Mouse (Mus musculus): ENCODE measurements at regions not wholly inside any gene's neighbourhood (a gene's known extent, or its start where the extent isn't known, plus 50 kb on each side); places are given as distances from the start of the nearest gene placed in this dataset.

DNA sequence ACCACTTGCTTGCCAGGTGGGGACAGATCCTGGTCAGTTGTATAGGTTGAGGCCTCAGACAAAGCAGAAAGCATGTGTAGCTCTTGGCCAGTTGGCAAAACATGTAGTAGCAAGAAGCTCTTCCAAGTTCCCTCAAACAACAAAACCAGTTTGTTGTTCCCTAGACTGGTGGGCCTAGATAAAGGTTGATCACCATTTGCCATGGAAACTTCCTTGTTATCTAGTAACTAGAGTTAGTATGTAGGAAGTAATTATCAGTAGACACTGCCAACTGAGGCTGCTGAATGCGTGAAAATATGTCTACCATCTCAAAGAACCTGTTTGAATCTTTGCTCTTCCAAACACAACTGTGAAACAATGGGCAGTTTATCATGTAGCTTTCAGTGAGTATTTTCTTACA, 1098.7 kb downstream of the Pcdh18 start:
- H3K4me1 ChIP-seq, result no peaks in the 10 kb centered on the region
- no peaks in the 10 kb centered on the region for H3K36me3 ChIP-seq (replicated peaks; ENCODE audit: low read length)
- no peak overlapping the region for H3K4me3 ChIP-seq (replicated peaks)
- no peak for TF ChIP-seq GATA1 (IDR thresholded peaks at IDR 0.05; ENCODE audit: borderline replicate concordance, low read length)
- TF ChIP-seq FLI1 (IDR thresholded peaks at IDR 0.05; ENCODE audit: low read length), result no peak
- no peaks in the 10 kb centered on the region for H3K9me3 ChIP-seq
- no peaks in the 10 kb centered on the region for H3K27me3 ChIP-seq (replicated peaks)

DNA sequence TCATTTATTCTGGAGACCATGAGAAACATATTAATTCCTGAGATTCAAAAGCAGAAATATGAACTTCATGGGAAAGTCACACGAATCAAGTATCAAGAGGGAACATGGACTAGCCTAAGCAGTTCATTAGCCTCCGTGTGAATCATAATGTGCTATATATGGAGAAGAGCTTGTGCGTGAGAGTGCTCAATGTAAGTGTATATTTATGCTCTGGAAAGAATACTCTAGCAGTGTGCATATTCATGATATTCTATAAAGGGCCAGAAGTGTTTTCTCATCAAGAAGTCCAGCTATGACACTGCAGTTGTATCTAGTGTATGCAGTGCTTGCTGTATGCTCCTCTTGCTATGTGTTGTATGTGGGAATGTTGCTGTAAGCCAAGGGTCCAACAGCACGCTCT, 1102.0 kb downstream of the Pcdh18 start:
- H3K4me3 ChIP-seq (replicated peaks), result no peak overlapping the region
- no peaks in the 10 kb centered on the region for H3K27me3 ChIP-seq (replicated peaks)
- TF ChIP-seq FLI1 (IDR thresholded peaks at IDR 0.05; ENCODE audit: low read length), result no peak
- no peak for TF ChIP-seq GATA1 (IDR thresholded peaks at IDR 0.05; ENCODE audit: borderline replicate concordance, low read length)
- no peaks in the 10 kb centered on the region for H3K4me1 ChIP-seq
- no peaks in the 10 kb centered on the region for H3K36me3 ChIP-seq (replicated peaks; ENCODE audit: low read length)
- no peaks in the 10 kb centered on the region for H3K9me3 ChIP-seq

DNA sequence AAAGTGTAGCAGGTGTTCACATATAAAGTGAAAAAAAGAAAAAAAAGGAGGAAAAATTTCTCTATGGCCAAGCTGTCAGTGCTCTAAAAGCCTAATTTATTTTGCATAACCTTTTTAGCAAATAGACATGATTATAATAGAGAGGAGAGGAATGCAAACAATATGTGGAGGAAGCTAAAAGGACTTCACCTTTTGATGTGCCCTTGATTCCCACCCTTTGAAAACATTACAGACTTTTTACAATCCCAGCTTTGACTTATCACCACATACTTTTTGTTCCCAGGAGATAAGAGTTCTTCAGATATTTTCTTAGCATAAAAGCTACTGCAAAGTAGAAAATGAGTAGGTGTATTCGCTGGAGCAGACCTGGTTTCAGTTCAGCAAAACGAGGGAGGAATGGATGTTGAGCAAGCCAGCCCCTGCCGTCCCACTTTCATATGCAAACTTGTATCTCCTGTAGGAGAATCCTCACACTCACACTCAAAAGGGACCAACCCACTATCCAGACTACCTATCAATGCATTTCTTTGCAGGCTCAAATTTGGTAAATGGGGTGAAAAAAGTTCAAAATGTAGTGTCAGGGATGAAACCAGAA, 1125.1 kb downstream of the Pcdh18 start:
- H3K36me3 ChIP-seq (replicated peaks; ENCODE audit: low read length), result no peaks in the 10 kb centered on the region
- H3K4me1 ChIP-seq, result no peaks in the 10 kb centered on the region
- TF ChIP-seq FLI1 (IDR thresholded peaks at IDR 0.05; ENCODE audit: low read length), result no peak
- TF ChIP-seq GATA1 (IDR thresholded peaks at IDR 0.05; ENCODE audit: borderline replicate concordance, low read length), result no peak
- H3K27me3 ChIP-seq (replicated peaks), result no peaks in the 10 kb centered on the region
- H3K9me3 ChIP-seq, result no peaks in the 10 kb centered on the region
- no peak overlapping the region for H3K4me3 ChIP-seq (replicated peaks)

DNA sequence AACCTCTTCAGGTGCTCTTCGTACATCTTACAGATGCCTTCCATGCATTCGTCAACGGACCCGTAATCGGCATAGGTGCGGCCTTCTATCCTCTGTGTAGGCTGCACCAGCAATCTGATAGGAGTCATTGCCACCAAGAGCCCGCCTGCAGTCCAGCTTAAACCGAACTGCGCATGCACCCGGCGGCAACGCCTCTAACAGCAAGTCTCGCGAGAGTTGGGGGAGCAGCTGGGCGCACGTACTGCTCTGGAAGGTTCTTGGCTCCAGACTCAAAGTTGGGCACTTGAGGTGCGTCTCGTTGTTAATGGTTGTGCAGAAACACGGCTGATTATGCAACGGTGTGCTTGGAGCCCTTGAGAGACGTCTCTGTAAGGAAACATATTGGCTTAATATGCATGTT, 1148.2 kb downstream of the Pcdh18 start:
- no peaks in the 10 kb centered on the region for H3K4me1 ChIP-seq
- H3K9me3 ChIP-seq, result peaks cover 4% of the 10 kb centered on the region; the same call in 1 of the 2 replicates
- no peak overlapping the region for H3K4me3 ChIP-seq (replicated peaks)
- no peaks in the 10 kb centered on the region for H3K27me3 ChIP-seq (replicated peaks)
- TF ChIP-seq FLI1 (IDR thresholded peaks at IDR 0.05; ENCODE audit: low read length), result no peak
- TF ChIP-seq GATA1 (IDR thresholded peaks at IDR 0.05; ENCODE audit: borderline replicate concordance, low read length), result no peak
- no peaks in the 10 kb centered on the region for H3K36me3 ChIP-seq (replicated peaks; ENCODE audit: low read length)

DNA sequence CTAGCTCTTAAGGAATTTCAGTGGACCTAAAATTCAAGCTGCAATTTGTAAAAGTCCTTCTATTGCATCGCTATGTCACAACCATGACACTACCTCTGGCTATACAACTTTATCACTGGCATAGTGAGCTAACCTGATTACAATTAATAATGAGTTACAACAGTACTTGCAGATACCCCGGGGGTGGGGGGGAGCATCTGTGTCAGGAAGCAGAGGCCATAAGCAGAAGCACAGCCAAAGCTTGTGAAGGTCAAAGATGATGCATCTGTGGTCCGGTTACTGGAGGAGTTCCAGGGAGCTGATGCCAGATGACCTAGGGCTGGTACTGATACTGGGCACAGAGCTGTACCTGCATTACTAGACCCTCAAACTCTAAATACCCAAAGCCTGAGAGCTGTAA, 1152.3 kb downstream of the Pcdh18 start:
- Histone ChIP-seq H3K36me3 (replicated peaks; ENCODE audit: low read length) (no peaks in the 10 kb centered on the region), H3K4me3 (replicated peaks) (no peak overlapping the region), H3K9me3 (peaks cover 4% of the 10 kb centered on the region; the same call in 1 of the 2 replicates), H3K4me1 (no peaks in the 10 kb centered on the region), H3K27me3 (replicated peaks) (no peaks in the 10 kb centered on the region)
- TF ChIP-seq FLI1 (IDR thresholded peaks at IDR 0.05; ENCODE audit: low read length), result no peak
- TF ChIP-seq GATA1 (IDR thresholded peaks at IDR 0.05; ENCODE audit: borderline replicate concordance, low read length), result no peak

DNA sequence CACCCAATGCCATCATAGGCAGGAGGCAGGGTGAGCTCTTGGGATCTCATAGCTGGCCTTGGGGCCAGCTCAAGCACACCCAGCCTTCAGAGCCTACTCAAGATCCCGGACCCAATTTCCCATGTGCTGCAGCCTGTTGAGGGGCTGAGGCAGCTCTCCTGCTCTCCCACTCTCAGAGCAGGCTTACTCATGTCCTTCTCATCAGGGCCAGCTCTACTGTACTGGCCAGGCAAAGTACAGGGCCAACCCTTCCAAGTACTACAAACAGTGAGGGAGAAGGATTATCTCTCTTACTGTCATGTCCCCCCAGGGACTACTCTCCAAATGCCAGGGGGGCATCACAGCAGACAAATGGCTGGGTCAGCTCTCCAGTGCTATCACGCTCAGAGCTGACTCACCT, 1169.8 kb downstream of the Pcdh18 start:
- peak overlapping the region; percentile 53 for H3K4me3 ChIP-seq (replicated peaks)

DNA sequence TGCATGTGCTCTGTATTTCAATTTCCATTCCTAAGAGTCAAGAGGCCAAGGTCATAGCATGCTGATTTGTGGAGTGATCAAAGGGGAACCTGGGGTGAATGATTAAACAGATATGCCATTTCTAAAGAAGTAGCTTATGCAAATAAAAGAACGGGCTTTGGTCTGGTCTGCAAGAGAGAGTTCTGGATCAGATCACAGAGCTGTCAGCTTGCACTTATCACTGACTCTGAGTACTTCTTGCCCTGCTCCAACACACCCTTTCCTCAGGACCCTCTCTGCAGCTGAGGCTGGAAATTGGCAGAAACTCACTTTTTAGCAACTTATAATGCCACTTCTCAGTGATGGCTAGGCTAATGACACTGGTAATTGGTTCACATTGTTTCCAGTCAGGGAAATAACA, 1171.0 kb downstream of the Pcdh18 start:
- Histone ChIP-seq H3K4me3 (replicated peaks) (no peak overlapping the region), H3K27me3 (replicated peaks) (no peaks in the 10 kb centered on the region), H3K9me3 (peaks cover 4% of the 10 kb centered on the region; the same call in 1 of the 2 replicates), H3K36me3 (replicated peaks; ENCODE audit: low read length) (no peaks in the 10 kb centered on the region), H3K4me1 (no peaks in the 10 kb centered on the region)
- TF ChIP-seq FLI1 (IDR thresholded peaks at IDR 0.05; ENCODE audit: low read length) (no peak), GATA1 (IDR thresholded peaks at IDR 0.05; ENCODE audit: borderline replicate concordance, low read length) (no peak)

More for the DNA sequence above, 1169.8 kb downstream of the Pcdh18 start:
- Histone ChIP-seq H3K4me1 (no peaks in the 10 kb centered on the region), H3K9me3 (peaks cover 4% of the 10 kb centered on the region; the same call in 1 of the 2 replicates), H3K36me3 (replicated peaks; ENCODE audit: low read length) (no peaks in the 10 kb centered on the region), H3K27me3 (replicated peaks) (no peaks in the 10 kb centered on the region)
- TF ChIP-seq GATA1 (IDR thresholded peaks at IDR 0.05; ENCODE audit: borderline replicate concordance, low read length) (no peak), FLI1 (IDR thresholded peaks at IDR 0.05; ENCODE audit: low read length) (no peak)

DNA sequence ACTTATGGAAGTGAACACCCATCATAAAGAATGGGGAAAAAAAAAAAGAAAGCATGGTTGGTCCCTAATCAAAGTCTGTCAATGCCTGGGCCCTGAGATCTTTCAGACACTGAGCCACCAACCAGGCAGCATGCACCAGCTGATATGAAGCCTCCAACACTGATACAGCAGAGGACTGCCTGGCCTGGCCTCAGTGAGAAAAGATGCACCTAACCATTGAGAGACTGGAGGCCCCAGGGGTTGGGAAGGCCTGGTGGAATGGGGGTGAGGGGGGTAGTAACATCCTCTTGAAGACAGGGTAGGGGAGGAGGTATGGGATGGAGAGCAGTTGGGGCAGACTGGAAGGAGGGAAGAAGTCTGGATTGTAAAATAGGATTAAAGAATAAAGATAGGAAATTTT, 1172.8 kb downstream of the Pcdh18 start:
- Histone ChIP-seq H3K9me3 (peaks cover 4% of the 10 kb centered on the region; the same call in 1 of the 2 replicates), H3K27me3 (replicated peaks) (no peaks in the 10 kb centered on the region), H3K36me3 (replicated peaks; ENCODE audit: low read length) (no peaks in the 10 kb centered on the region), H3K4me3 (replicated peaks) (no peak overlapping the region), H3K4me1 (no peaks in the 10 kb centered on the region)
- no peak for TF ChIP-seq FLI1 (IDR thresholded peaks at IDR 0.05; ENCODE audit: low read length)
- no peak for TF ChIP-seq GATA1 (IDR thresholded peaks at IDR 0.05; ENCODE audit: borderline replicate concordance, low read length)

DNA sequence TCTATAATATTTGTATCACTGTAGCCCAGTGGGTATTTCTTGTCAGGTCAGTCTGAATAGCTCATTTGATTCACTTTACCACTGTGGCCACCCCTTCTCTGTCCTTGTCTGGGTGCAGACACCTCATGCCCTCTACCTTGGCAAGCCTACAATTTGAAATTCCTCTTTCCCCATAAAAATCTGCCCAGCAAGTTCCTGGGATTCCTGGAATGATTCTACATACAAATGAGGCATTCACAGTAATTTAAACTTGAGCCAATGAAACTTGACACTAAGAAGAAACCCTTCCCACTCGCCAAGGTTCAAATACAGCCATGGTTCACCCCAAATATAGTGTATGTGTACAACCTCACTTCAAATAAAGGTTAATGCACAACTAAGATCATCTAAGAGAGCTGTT, 1174.6 kb downstream of the Pcdh18 start:
- Histone ChIP-seq H3K36me3 (replicated peaks; ENCODE audit: low read length) (no peaks in the 10 kb centered on the region), H3K27me3 (replicated peaks) (no peaks in the 10 kb centered on the region), H3K4me1 (no peaks in the 10 kb centered on the region), H3K9me3 (no peaks in the 10 kb centered on the region), H3K4me3 (replicated peaks) (no peak overlapping the region)
- TF ChIP-seq GATA1 (IDR thresholded peaks at IDR 0.05; ENCODE audit: borderline replicate concordance, low read length), result no peak
- TF ChIP-seq FLI1 (IDR thresholded peaks at IDR 0.05; ENCODE audit: low read length), result no peak

DNA sequence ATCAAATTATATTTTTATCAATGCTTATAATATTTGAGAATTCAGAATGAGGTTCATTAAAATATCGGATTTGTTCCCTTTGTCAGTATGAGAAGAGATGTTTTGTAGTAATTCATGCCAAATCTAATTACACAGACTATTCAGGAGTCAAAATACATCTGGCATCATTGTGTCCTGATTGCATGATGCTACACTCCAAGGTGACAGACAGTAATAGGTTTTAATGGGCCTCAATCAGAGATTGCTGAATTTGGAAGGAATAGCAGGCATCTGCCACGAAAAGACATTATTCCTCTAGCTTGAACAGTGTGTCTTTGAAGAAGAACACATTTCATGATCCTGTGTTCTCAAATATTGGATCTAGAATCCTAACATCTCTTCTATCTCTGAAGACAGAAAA, 1177.2 kb downstream of the Pcdh18 start:
- no peak for TF ChIP-seq FLI1 (IDR thresholded peaks at IDR 0.05; ENCODE audit: low read length)
- no peak for TF ChIP-seq GATA1 (IDR thresholded peaks at IDR 0.05; ENCODE audit: borderline replicate concordance, low read length)
- no peaks in the 10 kb centered on the region for H3K27me3 ChIP-seq (replicated peaks)
- H3K9me3 ChIP-seq, result no peaks in the 10 kb centered on the region
- H3K36me3 ChIP-seq (replicated peaks; ENCODE audit: low read length), result no peaks in the 10 kb centered on the region
- no peaks in the 10 kb centered on the region for H3K4me1 ChIP-seq
- no peak overlapping the region for H3K4me3 ChIP-seq (replicated peaks)

DNA sequence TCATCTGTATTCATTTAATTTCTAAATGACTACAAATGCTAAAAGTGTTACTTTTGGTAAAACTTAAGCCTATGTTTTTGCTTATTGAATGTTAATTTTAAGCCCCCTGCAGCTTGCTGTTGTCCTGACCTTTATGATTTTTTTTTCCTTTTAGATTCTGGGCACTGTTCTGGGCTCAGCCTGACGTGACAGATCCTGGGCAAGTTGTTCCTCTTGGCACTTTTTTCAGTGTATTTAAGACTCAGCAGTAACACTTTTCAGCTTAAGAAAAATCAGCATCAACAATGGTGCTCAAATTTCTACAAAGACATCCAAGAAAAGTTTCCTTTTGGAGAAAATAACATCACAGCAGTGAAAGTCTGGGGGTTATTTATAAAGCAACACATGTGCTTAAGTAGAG, 1177.9 kb downstream of the Pcdh18 start:
- Histone ChIP-seq H3K36me3 (replicated peaks; ENCODE audit: low read length) (no peaks in the 10 kb centered on the region), H3K4me3 (replicated peaks) (no peak overlapping the region), H3K9me3 (no peaks in the 10 kb centered on the region), H3K4me1 (no peaks in the 10 kb centered on the region), H3K27me3 (replicated peaks) (no peaks in the 10 kb centered on the region)
- TF ChIP-seq FLI1 (IDR thresholded peaks at IDR 0.05; ENCODE audit: low read length), result no peak
- TF ChIP-seq GATA1 (IDR thresholded peaks at IDR 0.05; ENCODE audit: borderline replicate concordance, low read length), result no peak

Data from megakaryocyte, embryonic 14.5 days (primary cell).